Mouse (Mus musculus) kidney, adult 2 months (tissue): Measurements from ENCODE around the gene Plcb3. TPM values are rescaled to one million over a fixed set of nuclear protein-coding genes. Genes with fewer than 3 reads are reported as not detected.

Experiments
- DNase-seq: peaks from one replicate; pipeline ENCODE4 v3.0.0; 2021
- H3K27ac ChIP-seq: fragments of 200-500 bp; 2 replicates; pipeline ENCODE4 v1.5.1; 2012; ENCODE audit warnings: low read depth, low read length, control low read depth, inconsistent platforms; ENCODE audit not compliant: insufficient read depth
- H3K27me3 ChIP-seq: fragments of 200-500 bp; replicated peaks from 2 replicates; pipeline ENCODE4 v1.6.1; 2012; ENCODE audit warnings: mild to moderate bottlenecking, moderate library complexity, low read length, inconsistent platforms; ENCODE audit not compliant: control insufficient read depth, insufficient read depth
- H3K36me3 ChIP-seq: fragments of 200-500 bp; 2 replicates; pipeline ENCODE4 v1.6.1; 2012; ENCODE audit warnings: mild to moderate bottlenecking, moderate library complexity, low read length, inconsistent platforms; ENCODE audit not compliant: control insufficient read depth, insufficient read depth
- H3K4me1 ChIP-seq: fragments of 200-500 bp; 2 replicates; pipeline ENCODE4 v1.6.1; 2011; ENCODE audit warnings: low read length; ENCODE audit not compliant: control insufficient read depth, insufficient read depth
- H3K4me3 ChIP-seq: fragments of 200-500 bp; 2 replicates; pipeline ENCODE4 v1.5.1; 2011; ENCODE audit warnings: mild to moderate bottlenecking, low read depth, low read length, control low read depth; ENCODE audit not compliant: insufficient read depth
- CTCF ChIP-seq: fragments of 200-500 bp; conservative IDR thresholded peaks from 2 replicates; pipeline ENCODE4 v1.5.1; 2011; ENCODE audit warnings: low read depth, mild to moderate bottlenecking, control low read depth, low read length, moderate library complexity, mixed read lengths; ENCODE audit not compliant: insufficient read depth, insufficient read length
- POLR2A ChIP-seq: fragments of 200-500 bp; IDR thresholded peaks from one replicate; pipeline ENCODE4 v1.6.1; 2011; ENCODE audit warnings: low read depth, low read length, control low read depth
- WGBS: fragments of 180-500 bp; shearing (Covaris S2); methylation state at CpG from one replicate; pipeline ENCODE4 v1.1.7; 2018; 5-methylcytosine and 5-hydroxymethylcytosine counted together
- polyA plus RNA-seq: library from polyadenylated mRNA; depleted of rRNA; stranded (reverse); fragments of >200 nt; gene quantifications from 2 replicates; pipeline ENCODE4 v1.2.3, GENCODE M21; 2012

Gene Plcb3
- polyA plus RNA-seq, 1 experiment = 40.2 TPM

DNA sequence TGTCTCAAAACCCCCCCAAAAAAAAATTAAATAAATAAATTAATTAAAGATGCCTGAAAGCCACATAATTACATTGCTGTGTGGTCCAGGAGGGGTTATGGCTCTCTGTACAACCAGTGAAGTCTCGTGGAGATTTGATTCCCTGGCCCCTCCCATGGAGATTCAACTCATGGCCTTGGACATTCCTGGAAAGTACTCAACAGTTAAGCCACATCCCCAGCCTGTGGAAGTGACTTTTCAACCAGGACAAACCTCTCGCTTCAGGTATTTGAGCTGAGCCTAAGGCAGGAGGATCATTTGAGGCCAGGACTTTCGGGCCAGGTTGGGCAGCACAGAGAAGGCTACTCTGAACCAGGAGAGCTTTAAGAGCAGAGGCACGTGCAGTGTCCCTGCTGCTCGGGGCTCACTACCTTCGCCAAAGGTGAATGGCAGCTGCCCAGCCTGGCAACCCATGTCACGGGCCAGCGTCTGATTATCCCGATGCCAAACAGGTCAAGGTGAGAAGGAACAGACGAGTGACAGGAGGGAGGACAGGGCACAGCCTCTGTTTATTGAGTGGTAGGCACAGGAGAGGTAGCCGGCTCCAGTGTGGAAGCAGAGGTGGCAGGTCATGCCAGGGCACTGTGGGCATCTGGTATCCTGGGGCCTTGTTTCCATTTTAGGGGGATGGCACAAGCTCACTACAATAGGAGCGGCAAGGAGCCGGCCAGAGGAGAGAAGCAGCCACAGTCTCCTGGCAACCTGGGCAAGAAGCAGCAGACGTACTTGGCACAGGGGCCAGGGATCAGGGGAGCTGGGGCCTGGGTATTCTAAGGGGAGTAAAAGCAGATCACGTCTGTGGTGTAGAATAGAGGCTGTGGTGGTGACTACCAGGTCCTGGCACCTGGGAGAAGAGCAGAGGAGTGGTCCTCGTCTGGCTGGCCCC lies 38.5 kb downstream of the Plcb3 start:
- WGBS = 50% methylated on average over 16 of the region's 16 CpGs
- Histone ChIP-seq H3K27me3 (no peaks in the 10 kb centered on the region), H3K4me3 (no peak overlapping the region), H3K4me1 (peaks cover 16% of the 10 kb centered on the region; the same call in 1 of the 2 replicates), H3K27ac (peak overlapping the region; percentile 33; the same call in 1 of the 2 replicates), H3K36me3 (no peaks in the 10 kb centered on the region)
- TF ChIP-seq POLR2A (no peak), CTCF (no peak)
- no peak for DNase-seq

GRCm38 (mm10) chr19:6936299-6936698 lies 40.0 kb downstream of the Plcb3 start:
- H3K27me3 ChIP-seq = no peaks in the 10 kb centered on the region
- 27% methylated on average over 3 of the region's 3 CpGs for WGBS
- no peak for DNase-seq

GRCm38 (mm10) chr19:6934195-6934977 lies 41.9 kb downstream of the Plcb3 start, which contains the start of gene Kcnk4:
TSS of gene Kcnk4 (minus strand) at chr19:6934515.
- Histone ChIP-seq H3K36me3 (no peaks in the 10 kb centered on the region), H3K4me3 (peak within 1 kb of the TSS; percentile 19; the same call in 1 of the 2 replicates), H3K27ac (no peak within 1 kb of the TSS), H3K4me1 (peaks cover 8% of the 10 kb centered on the region; the same call in 1 of the 2 replicates), H3K27me3 (no peaks in the 10 kb centered on the region)
- TF ChIP-seq POLR2A (no peak), CTCF (no peak)
- DNase-seq = no peak
- WGBS = 30% methylated on average over 23 of the region's 23 CpGs

More at GRCm38 (mm10) chr19:6936299-6936698, 40.0 kb downstream of the Plcb3 start:
- no peak overlapping the region for H3K4me3 ChIP-seq
- TF ChIP-seq POLR2A = no peak
- TF ChIP-seq CTCF = peak; percentile 49
- peaks cover 14% of the 10 kb centered on the region; the same call in 1 of the 2 replicates for H3K4me1 ChIP-seq
- H3K36me3 ChIP-seq = no peaks in the 10 kb centered on the region
- H3K27ac ChIP-seq = no peak overlapping the region

GRCm38 (mm10) chr19:6933436-6934194 lies 42.7 kb downstream of the Plcb3 start:
- peak overlapping the region; percentile 19; the same call in 1 of the 2 replicates for H3K4me3 ChIP-seq
- no peaks in the 10 kb centered on the region for H3K36me3 ChIP-seq
- no peaks in the 10 kb centered on the region for H3K27me3 ChIP-seq
- no peak overlapping the region for H3K27ac ChIP-seq
- H3K4me1 ChIP-seq = peaks cover 7% of the 10 kb centered on the region; the same call in 1 of the 2 replicates
- TF ChIP-seq POLR2A = no peak
- no peak for TF ChIP-seq CTCF
- WGBS = 7% methylated on average over 58 of the region's 58 CpGs
- DNase-seq = no peak

- H3K36me3 ChIP-seq = no peaks in the 10 kb centered on the region
- 74% methylated on average over 4 of the region's 4 CpGs for WGBS
- 0 out of 2 replicates have a peak, but pooled peaks cover 4% of the 10 kb centered on the region for H3K4me1 ChIP-seq
- H3K27me3 ChIP-seq = no peaks in the 10 kb centered on the region
- TF ChIP-seq CTCF (no peak), POLR2A (no peak)
- H3K27ac ChIP-seq = no peak overlapping the region
- no peak for DNase-seq
- no peak overlapping the region for H3K4me3 ChIP-seq
These were observed 43.2 kb downstream of the Plcb3 start for GRCm38 (mm10) chr19:6933102-6933435.

GRCm38 (mm10) chr19:6932018-6932417 lies 44.3 kb downstream of the Plcb3 start:
- Histone ChIP-seq H3K27me3 (no peaks in the 10 kb centered on the region), H3K4me3 (no peak overlapping the region)
- no peak for DNase-seq

More at GRCm38 (mm10) chr19:6932018-6932417, 44.3 kb downstream of the Plcb3 start:
- TF ChIP-seq CTCF (no peak), POLR2A (no peak)
- Histone ChIP-seq H3K27ac (no peak overlapping the region), H3K36me3 (no peaks in the 10 kb centered on the region), H3K4me1 (0 out of 2 replicates have a peak, but pooled peaks cover under 1% of the 10 kb centered on the region)
- 81% methylated on average over 1 of the region's 1 CpGs for WGBS
